Mouse (Mus musculus) hindbrain, postnatal 0 days (tissue): ENCODE data around the gene Sept9. TPM values are rescaled to one million over a fixed set of nuclear protein-coding genes. Genes with fewer than 3 reads are reported as not detected.
A peak's percentile ranks its signal among the peaks of the same experiment; 100 is the strongest.

Experiments
- ATAC-seq: fragments of 200-750 bp; cut with Nextera tagmentation; 2 replicates; pipeline ENCODE4 v1.8.0; 2017; ENCODE audit warnings: mild to moderate bottlenecking, moderate TSS enrichment, moderate library complexity
- DNase-seq: peaks from one replicate; pipeline ENCODE4 v3.0.0-alpha.2; 2015; ENCODE audit warnings: low spot score
- H3K27ac ChIP-seq: fragments of 300-500 bp; sonication (generic); 2 replicates; pipeline ENCODE4 v1.5.1; 2014; ENCODE audit warnings: mild to moderate bottlenecking
- H3K27me3 ChIP-seq: fragments of 300-500 bp; sonication (generic); 2 replicates; pipeline ENCODE4 v1.6.1; 2014; ENCODE audit warnings: low read length, mixed read lengths; ENCODE audit not compliant: insufficient read depth
- H3K36me3 ChIP-seq: fragments of 300-500 bp; sonication (generic); 2 replicates; pipeline ENCODE4 v1.6.1; 2014; ENCODE audit warnings: low read length, mixed read lengths; ENCODE audit not compliant: insufficient read depth
- H3K4me1 ChIP-seq: fragments of 300-500 bp; sonication (generic); 2 replicates; pipeline ENCODE4 v1.6.1; 2014; ENCODE audit warnings: antibody characterized with exemption, low read length, mixed read lengths; ENCODE audit not compliant: insufficient read depth
- H3K4me2 ChIP-seq: fragments of 300-500 bp; sonication (generic); 2 replicates; pipeline ENCODE4 v1.6.1; 2014; ENCODE audit warnings: low read depth, mild to moderate bottlenecking, low read length, moderate library complexity, mixed read lengths
- H3K4me3 ChIP-seq: fragments of 300-500 bp; sonication (generic); 2 replicates; pipeline ENCODE4 v1.5.1; 2014; ENCODE audit warnings: low read length
- H3K9ac ChIP-seq: fragments of 300-500 bp; sonication (generic); replicated peaks from 2 replicates; pipeline ENCODE4 v1.6.1; 2014; ENCODE audit warnings: mild to moderate bottlenecking, low read length, moderate library complexity, mixed read lengths
- H3K9me3 ChIP-seq: fragments of 300-500 bp; sonication (generic); 2 replicates; pipeline ENCODE4 v1.6.1; 2016; ENCODE audit warnings: low read length, mixed read lengths
- CTCF ChIP-seq: IDR thresholded peaks from 2 replicates; pipeline ENCODE4 v1.5.1; 2016; ENCODE audit warnings: antibody characterized with exemption, control low read depth, low read depth
- WGBS: fragments of 180-500 bp; shearing (Covaris S2); extraction: QIAGEN DNeasy Blood & Tissue Kit; methylation state at CpG from one replicate; pipeline ENCODE4 v1.1.7; 2014; 5-methylcytosine and 5-hydroxymethylcytosine counted together
- polyA plus RNA-seq: library from polyadenylated mRNA; unstranded; fragments of >200 nt; fragmentation: Nextera tagmentation; extraction: Ambion mirVana; gene quantifications from 2 replicates; pipeline ENCODE4 v1.2.1, GENCODE M21; 2015
- total RNA-seq: library from RNA; depleted of rRNA; stranded (reverse); fragments of >200 nt; gene quantifications from 2 replicates; pipeline ENCODE4 v1.2.3, GENCODE M21; 2014

The Sept9 gene
- total and polyA plus RNA-seq, 2 experiments from 2014 or later, result 88.8 to 112 TPM

- Histone ChIP-seq H3K9me3 (no peaks in the 10 kb centered on the region), H3K4me2 (no peak overlapping the region), H3K27ac (no peak overlapping the region), H3K36me3 (no peaks in the 10 kb centered on the region), H3K9ac (no peak overlapping the region), H3K4me1 (no peaks in the 10 kb centered on the region), H3K4me3 (no peak overlapping the region), H3K27me3 (no peaks in the 10 kb centered on the region)
- no peak for TF ChIP-seq CTCF
- 79% methylated on average over 8 of the region's 8 CpGs for WGBS
- ATAC-seq, result no peak
- no peak for DNase-seq
Observed at GRCm38 (mm10) chr11:117276946-117277345, 77.5 kb downstream of the Sept9 start.

DNA sequence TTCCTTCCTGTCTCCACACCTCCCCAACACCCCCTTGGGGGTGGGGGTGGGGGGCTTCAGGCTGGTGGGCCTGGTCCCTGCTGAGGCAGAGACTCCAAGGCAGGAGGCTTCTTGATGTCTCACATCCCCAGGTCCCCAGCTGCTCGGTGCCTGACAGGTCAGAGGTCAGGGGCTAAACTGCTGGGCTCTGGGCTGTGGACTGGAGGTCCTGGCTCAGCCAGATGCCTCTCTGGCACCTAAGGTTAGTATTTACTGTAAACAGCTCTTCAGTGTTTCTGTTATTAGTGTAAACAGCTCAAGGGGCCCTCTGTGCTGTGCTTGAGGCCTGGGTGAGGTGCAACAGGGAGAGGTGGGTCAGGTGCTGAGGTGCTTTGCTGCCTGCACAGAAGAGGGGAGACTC, 78.7 kb downstream of the Sept9 start:
- no peaks in the 10 kb centered on the region for H3K4me1 ChIP-seq

GRCm38 (mm10) chr11:117278514-117278913, 79.1 kb downstream of the Sept9 start:
- TF ChIP-seq CTCF, result no peak
- H3K36me3 ChIP-seq, result no peaks in the 10 kb centered on the region
- no peak overlapping the region for H3K4me3 ChIP-seq
- no peak for ATAC-seq
- H3K4me2 ChIP-seq, result no peak overlapping the region
- no peaks in the 10 kb centered on the region for H3K4me1 ChIP-seq
- H3K27me3 ChIP-seq, result no peaks in the 10 kb centered on the region
- no peak for DNase-seq
- WGBS, result 50% methylated on average over 13 of the region's 13 CpGs
- H3K9me3 ChIP-seq, result no peaks in the 10 kb centered on the region
- H3K27ac ChIP-seq, result no peak overlapping the region
- no peak overlapping the region for H3K9ac ChIP-seq

More for the DNA sequence above, 78.7 kb downstream of the Sept9 start:
- Histone ChIP-seq H3K9ac (no peak overlapping the region), H3K27ac (no peak overlapping the region), H3K4me2 (no peak overlapping the region), H3K4me3 (no peak overlapping the region), H3K9me3 (no peaks in the 10 kb centered on the region), H3K27me3 (no peaks in the 10 kb centered on the region), H3K36me3 (no peaks in the 10 kb centered on the region)
- WGBS, result 13% methylated on average over 1 of the region's 1 CpGs
- no peak for ATAC-seq
- DNase-seq, result no peak
- no peak for TF ChIP-seq CTCF

- Histone ChIP-seq H3K36me3 (no peaks in the 10 kb centered on the region), H3K4me1 (peaks cover 6% of the 10 kb centered on the region; the same call in 1 of the 2 replicates), H3K27ac (no peak overlapping the region), H3K9me3 (no peaks in the 10 kb centered on the region), H3K27me3 (no peaks in the 10 kb centered on the region), H3K4me2 (no peak overlapping the region), H3K9ac (no peak overlapping the region), H3K4me3 (no peak overlapping the region)
- no peak for TF ChIP-seq CTCF
- 64% methylated on average over 4 of the region's 4 CpGs for WGBS
- ATAC-seq (no peak), DNase-seq (no peak)
Observed at GRCm38 (mm10) chr11:117279993-117280392, 80.5 kb downstream of the Sept9 start.

DNA sequence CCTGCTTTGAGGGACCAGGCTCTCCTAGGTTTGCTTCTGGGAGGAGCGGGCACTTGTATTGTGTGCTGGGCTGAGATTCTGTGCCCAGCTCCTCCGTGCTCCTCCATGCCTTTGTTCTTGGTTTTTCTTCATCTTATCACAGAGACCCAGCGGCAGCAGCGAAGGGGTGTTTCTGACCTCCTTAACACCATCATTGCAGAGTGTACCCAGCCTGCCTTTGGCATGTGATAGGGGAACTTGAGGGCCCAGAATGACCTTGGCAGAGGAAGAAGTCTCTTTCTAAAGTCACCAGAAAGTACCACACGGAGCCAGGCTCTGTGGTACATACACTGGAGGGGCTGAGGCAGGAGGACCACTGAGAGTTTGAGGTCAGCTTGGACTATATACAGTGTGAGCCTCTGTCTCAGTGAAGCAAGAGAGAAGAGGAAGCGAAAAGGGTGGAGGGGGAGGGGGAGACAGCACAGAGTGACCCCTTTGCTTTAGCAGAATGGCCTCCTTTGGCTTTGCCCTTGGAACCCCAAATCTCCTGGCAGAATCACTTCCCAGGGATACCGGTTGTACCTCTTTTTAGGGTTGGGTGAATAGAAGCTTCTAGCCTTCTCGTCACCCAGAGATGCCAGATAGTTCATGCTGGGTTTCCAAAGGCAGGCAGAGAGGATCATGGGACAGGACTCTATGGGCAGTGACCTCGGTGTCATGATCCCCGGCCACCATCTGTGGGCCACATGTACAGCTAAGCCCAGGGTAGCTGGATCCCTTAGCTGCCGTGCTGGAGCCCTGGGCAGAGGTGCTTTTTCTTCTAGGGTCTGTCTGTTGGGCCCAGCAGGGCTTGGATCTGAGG, 83.8 kb downstream of the Sept9 start:
- ATAC-seq, result no peak
- no peaks in the 10 kb centered on the region for H3K9me3 ChIP-seq
- H3K36me3 ChIP-seq, result no peaks in the 10 kb centered on the region
- WGBS, result 75% methylated on average over 11 of the region's 11 CpGs
- H3K4me2 ChIP-seq, result no peak overlapping the region
- H3K27me3 ChIP-seq, result no peaks in the 10 kb centered on the region
- no peak for DNase-seq
- peaks cover 11% of the 10 kb centered on the region; the same call in 1 of the 2 replicates for H3K4me1 ChIP-seq
- H3K4me3 ChIP-seq, result no peak overlapping the region
- no peak overlapping the region for H3K9ac ChIP-seq
- no peak for TF ChIP-seq CTCF
- no peak overlapping the region for H3K27ac ChIP-seq

GRCm38 (mm10) chr11:117283889-117284450, 84.5 kb downstream of the Sept9 start:
- Histone ChIP-seq H3K4me3 (no peak overlapping the region), H3K4me2 (no peak overlapping the region), H3K36me3 (no peaks in the 10 kb centered on the region), H3K27me3 (no peaks in the 10 kb centered on the region), H3K9ac (no peak overlapping the region), H3K9me3 (no peaks in the 10 kb centered on the region), H3K4me1 (peaks cover 11% of the 10 kb centered on the region; the same call in 1 of the 2 replicates), H3K27ac (peak overlapping the region; percentile 65; the same call in 1 of the 2 replicates)
- ATAC-seq, result no peak
- TF ChIP-seq CTCF, result no peak
- 78% methylated on average over 6 of the region's 6 CpGs for WGBS
- no peak for DNase-seq
